Mouse (Mus musculus) hindbrain, embryonic 10.5 days (tissue): ENCODE results near the gene Art3. TPM values are rescaled to one million over a fixed set of nuclear protein-coding genes. Genes with fewer than 3 reads are reported as not detected.
"Not testable (repeated sequence)": the region's sequence is repeated elsewhere in the genome, so short reads cannot be mapped to it uniquely, and the experiment has no call there.

Experiments used
- DNase-seq: peaks from one replicate; pipeline ENCODE4 v3.0.0-alpha.2; 2017; ENCODE audit warnings: low spot score
- H3K27ac ChIP-seq: fragments of 300-500 bp; sonication (generic); 2 replicates; pipeline ENCODE4 v1.5.1; 2016; ENCODE audit warnings: mild to moderate bottlenecking, moderate library complexity
- H3K27me3 ChIP-seq: fragments of 300-500 bp; sonication (generic); 2 replicates; pipeline ENCODE4 v1.6.1; 2016; ENCODE audit warnings: mild to moderate bottlenecking; ENCODE audit not compliant: poor library complexity, insufficient read depth, severe bottlenecking
- H3K36me3 ChIP-seq: fragments of 300-500 bp; sonication (generic); 2 replicates; pipeline ENCODE4 v1.6.1; 2016; ENCODE audit warnings: mild to moderate bottlenecking, moderate library complexity
- H3K4me1 ChIP-seq: fragments of 300-500 bp; sonication (generic); replicated peaks from 2 replicates; pipeline ENCODE4 v1.6.1; 2016; ENCODE audit warnings: mild to moderate bottlenecking
- H3K4me3 ChIP-seq: fragments of 300-500 bp; sonication (generic); 2 replicates; pipeline ENCODE4 v1.5.1; 2016; ENCODE audit warnings: mild to moderate bottlenecking, moderate library complexity
- H3K9me3 ChIP-seq: fragments of 300-500 bp; sonication (generic); 2 replicates; pipeline ENCODE4 v1.6.1; 2016; ENCODE audit warnings: mild to moderate bottlenecking, moderate library complexity
- WGBS: fragments of 180-500 bp; shearing (Covaris S2); methylation state at CpG from one replicate; pipeline ENCODE4 v1.1.7; 2016; 5-methylcytosine and 5-hydroxymethylcytosine counted together
- polyA plus RNA-seq: library from polyadenylated mRNA; unstranded; fragments of >200 nt; fragmentation: Nextera tagmentation; extraction: Ambion mirVana; gene quantifications from 2 replicates; pipeline ENCODE4 v1.2.1, GENCODE M21; 2016

The Art3 gene
- polyA plus RNA-seq, 1 experiment from 2014 or later, result 2.7 TPM

DNA sequence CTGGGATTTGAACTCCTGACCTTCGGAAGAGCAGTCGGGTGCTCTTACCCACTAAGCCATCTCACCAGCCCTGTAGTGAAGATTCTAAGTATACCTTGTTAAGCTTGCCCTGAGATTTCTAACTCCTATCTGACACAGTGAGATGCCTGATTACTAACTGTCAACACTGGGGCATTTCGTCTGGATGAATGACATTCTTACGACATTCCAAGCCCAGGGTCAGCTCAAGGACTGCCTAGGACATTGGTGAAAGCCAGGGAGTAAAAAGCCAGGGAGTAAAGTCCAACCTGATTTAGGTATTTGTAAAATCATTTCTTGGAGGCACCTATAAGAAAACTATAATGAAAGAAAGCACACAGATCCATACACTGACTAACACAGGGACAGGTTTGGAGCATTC, 21.1 kb downstream of the Art3 start:
- not testable (repeated sequence) for H3K27ac ChIP-seq, H3K36me3 ChIP-seq, H3K9me3 ChIP-seq, H3K4me3 ChIP-seq, DNase-seq, H3K4me1 ChIP-seq
- WGBS, result 74% methylated on average over 4 of the region's 4 CpGs
- peaks cover 15% of the 10 kb centered on the region for H3K27me3 ChIP-seq

DNA sequence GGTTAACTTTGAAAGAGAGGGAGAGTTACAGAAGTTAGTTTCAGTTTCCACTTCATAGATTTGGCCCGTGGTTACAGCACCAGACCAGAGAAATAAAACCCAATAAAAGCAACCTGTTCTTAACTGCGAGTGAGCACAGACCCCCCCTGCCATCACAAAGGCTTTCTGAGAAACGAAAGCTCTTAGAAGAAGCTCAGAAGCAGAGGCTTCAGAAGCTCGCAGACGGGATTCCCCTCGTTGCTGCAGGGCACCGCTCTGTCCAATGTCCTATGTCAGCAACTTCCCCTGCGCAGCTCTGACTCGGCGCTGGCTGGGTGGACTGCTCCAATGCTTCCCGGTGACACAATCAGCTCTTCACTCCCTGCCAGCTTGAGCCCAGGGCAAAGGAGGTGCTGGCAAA, 21.9 kb downstream of the Art3 start:
- H3K4me3 ChIP-seq, result no peak overlapping the region
- 65% methylated on average over 11 of the region's 11 CpGs for WGBS
- no peak overlapping the region for H3K27ac ChIP-seq
- H3K36me3 ChIP-seq, result no peaks in the 10 kb centered on the region
- no peak for DNase-seq
- H3K27me3 ChIP-seq, result peaks cover 7% of the 10 kb centered on the region
- peaks cover 8% of the 10 kb centered on the region; the same call in 1 of the 2 replicates for H3K4me1 ChIP-seq
- H3K9me3 ChIP-seq, result no peaks in the 10 kb centered on the region

DNA sequence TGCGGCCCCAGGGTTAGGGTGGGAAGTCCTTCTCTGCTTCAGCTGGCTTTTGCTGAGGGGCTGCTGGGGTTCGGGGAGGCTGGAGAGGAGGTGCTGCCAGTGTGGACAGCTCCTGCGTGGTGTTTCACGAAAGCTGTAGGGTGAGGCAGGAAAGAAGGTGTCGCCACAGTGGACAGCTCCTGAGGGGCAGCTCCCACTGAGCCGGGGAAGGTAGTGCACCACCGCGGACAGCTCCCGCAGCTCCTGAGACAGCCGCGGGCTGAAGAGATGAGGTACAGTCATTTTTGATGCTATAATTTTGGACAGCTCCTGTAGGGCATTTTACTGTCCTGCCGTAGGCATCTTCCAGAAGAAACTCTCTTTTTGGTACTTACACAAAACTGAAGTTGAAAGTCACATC, 26.4 kb downstream of the Art3 start:
- no peak for DNase-seq
- Histone ChIP-seq H3K9me3 (no peaks in the 10 kb centered on the region), H3K4me3 (no peak overlapping the region), H3K36me3 (no peaks in the 10 kb centered on the region), H3K27me3 (no peaks in the 10 kb centered on the region), H3K4me1 (peaks cover 5% of the 10 kb centered on the region; the same call in 1 of the 2 replicates), H3K27ac (no peak overlapping the region)
- 55% methylated on average over 12 of the region's 12 CpGs for WGBS

DNA sequence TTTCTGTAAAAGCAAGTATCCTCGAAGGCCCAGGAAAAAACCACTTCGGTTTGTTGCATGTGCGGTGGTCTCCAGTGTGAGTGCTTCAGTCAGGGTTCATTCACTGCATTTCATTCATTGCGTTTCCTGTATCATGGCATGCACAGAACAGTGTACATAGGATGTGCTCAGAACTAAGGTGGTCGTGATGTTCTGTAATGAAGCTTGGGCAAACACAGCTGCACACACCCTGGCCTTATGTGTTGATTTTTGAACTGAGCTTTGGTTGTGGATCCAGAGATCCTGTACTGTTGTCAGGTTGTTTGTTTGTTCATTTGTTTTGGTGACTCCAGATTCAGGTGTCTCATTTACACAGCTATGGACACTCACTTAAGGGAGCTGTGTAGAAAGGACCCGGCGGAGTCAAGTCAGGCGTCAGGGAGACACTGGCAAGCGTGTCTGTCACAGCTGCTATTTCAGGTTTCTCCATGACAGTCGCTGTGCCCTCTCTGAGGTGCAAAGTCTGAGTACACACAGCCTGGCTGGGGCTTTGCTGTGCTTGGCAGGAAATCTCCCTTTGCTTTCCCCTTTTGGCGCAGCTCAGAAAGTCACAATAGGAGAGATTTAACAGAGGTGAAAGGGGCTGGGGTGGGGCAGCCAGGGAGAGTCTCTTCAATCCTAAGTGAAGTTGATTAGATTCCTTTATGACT, 27.3 kb downstream of the Art3 start:
- no peaks in the 10 kb centered on the region for H3K27me3 ChIP-seq
- 80% methylated on average over 11 of the region's 11 CpGs for WGBS
- no peaks in the 10 kb centered on the region for H3K36me3 ChIP-seq
- H3K9me3 ChIP-seq, result no peaks in the 10 kb centered on the region
- H3K4me1 ChIP-seq, result peaks cover 5% of the 10 kb centered on the region; the same call in 1 of the 2 replicates
- no peak overlapping the region for H3K27ac ChIP-seq
- DNase-seq, result no peak
- no peak overlapping the region for H3K4me3 ChIP-seq

DNA sequence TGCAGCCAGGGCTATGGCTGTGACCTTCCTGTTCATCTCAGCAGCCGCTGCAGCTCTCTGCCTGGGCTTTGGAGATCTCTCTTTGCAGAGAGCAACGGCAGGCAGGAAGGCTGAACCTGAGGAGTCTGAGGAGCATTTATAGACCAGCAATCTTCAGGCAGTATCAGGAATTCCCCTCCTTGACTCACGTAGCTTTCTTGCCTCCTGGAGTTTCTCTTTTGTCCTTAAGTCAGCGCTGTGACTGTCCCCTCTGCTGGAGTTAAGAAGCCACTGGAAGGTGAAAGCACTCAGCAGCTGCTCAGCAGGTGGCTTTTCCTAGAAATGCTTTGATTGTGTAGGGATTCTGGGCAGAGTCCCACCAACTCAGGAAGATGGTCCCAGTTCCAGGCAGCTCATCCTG, 31.6 kb downstream of the Art3 start:
- H3K27ac ChIP-seq, result no peak overlapping the region
- no peaks in the 10 kb centered on the region for H3K36me3 ChIP-seq
- H3K4me1 ChIP-seq, result peaks cover 5% of the 10 kb centered on the region; the same call in 1 of the 2 replicates
- WGBS, result 7% methylated on average over 4 of the region's 4 CpGs
- no peaks in the 10 kb centered on the region for H3K9me3 ChIP-seq
- no peak overlapping the region for H3K4me3 ChIP-seq
- no peaks in the 10 kb centered on the region for H3K27me3 ChIP-seq
- no peak for DNase-seq

DNA sequence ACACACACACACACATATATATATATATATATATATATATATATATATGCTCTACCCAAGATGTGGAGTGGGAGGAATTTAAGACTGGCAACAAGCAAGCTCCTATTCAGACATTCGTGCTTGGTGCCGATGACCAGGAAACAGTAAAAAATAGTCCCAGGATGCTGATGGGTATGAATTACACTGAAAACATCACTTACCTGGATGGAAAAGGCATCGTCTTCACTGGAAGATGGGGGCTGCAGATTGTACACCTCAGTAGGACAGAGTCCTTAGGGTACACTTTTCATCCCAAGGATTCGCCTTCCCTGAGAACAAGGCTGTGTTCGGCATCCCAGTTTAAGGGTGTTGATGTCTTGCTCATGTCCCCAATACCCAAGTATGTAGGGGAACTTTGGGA, 32.4 kb downstream of the Art3 start:
- H3K27ac ChIP-seq, result no peak overlapping the region
- H3K4me3 ChIP-seq, result no peak overlapping the region
- H3K4me1 ChIP-seq, result peaks cover 5% of the 10 kb centered on the region; the same call in 1 of the 2 replicates
- DNase-seq, result no peak
- H3K27me3 ChIP-seq, result no peaks in the 10 kb centered on the region
- H3K9me3 ChIP-seq, result no peaks in the 10 kb centered on the region
- WGBS, result 90% methylated on average over 5 of the region's 5 CpGs
- no peaks in the 10 kb centered on the region for H3K36me3 ChIP-seq

DNA sequence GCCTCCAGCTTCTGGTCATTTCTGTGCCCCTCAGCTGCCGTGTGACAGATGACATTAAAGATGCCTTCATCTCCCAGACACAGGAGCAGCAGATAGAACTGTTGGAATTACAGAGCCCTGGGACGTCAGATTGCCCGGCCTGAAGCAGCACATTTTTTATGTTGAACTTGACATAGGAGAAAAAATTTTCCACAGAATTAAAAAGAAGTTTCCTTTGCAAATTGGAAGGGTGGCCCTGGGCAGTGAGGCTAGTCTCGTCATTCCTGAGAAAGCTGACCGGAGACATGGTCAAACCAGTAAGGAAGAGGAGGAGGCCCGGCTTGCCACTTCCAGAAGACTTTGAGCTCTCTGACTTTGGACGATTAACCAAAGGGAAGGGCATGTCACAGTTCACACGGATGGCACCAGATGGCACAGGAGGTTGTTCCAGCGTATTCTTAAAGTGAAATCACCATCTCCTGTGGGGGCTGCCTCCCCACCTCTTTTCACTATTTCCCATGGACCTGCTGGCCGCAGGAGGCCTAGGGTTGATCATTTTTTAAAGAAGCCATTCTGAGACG, 33.6 kb downstream of the Art3 start:
- Histone ChIP-seq H3K4me3 (no peak overlapping the region), H3K9me3 (no peaks in the 10 kb centered on the region), H3K4me1 (peaks cover 5% of the 10 kb centered on the region; the same call in 1 of the 2 replicates), H3K27me3 (no peaks in the 10 kb centered on the region), H3K27ac (no peak overlapping the region), H3K36me3 (no peaks in the 10 kb centered on the region)
- WGBS, result 79% methylated on average over 11 of the region's 11 CpGs
- no peak for DNase-seq

DNA sequence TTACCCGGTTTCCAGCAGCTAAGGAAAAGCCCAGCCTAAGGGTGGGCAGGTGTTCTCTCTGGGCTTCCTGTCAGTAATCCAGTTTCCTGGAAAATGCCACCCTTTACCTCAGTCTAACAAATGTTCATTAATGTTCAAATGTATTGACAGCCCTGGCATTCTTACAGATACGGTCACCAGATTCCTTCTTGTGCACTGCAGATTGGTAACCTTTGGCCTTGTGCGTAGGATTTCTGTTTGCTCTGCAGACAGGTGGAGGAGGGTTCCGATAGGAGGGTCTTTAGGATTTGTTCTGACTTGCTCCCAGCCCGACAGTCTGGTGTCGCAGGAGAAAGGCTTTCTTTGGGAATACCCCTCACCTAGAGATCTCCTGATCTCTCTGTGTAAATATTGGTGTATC, 34.9 kb downstream of the Art3 start:
- H3K4me3 ChIP-seq, result no peak overlapping the region
- peaks cover 9% of the 10 kb centered on the region; the same call in 1 of the 2 replicates for H3K4me1 ChIP-seq
- no peaks in the 10 kb centered on the region for H3K36me3 ChIP-seq
- no peaks in the 10 kb centered on the region for H3K9me3 ChIP-seq
- WGBS, result 80% methylated on average over 6 of the region's 6 CpGs
- no peak overlapping the region for H3K27ac ChIP-seq
- DNase-seq, result no peak
- H3K27me3 ChIP-seq, result no peaks in the 10 kb centered on the region

DNA sequence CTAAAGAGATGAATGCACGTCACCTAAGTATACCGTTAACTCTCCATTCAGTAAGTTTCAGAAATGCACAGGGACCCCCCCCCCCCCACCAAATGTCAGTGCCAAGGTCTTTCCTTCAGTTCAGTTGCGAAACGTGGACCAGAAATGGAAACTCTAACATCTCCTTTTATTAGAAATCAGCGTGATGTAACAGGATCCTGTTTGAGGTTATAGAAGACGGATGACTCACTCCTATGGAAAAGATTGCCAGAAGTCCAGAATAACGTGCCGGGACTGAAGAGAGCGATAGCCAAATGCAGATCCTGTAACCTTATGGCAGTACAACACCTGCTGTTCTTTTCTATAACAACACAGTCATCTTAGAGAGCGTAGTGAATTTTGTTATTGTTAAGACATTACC, 36.8 kb downstream of the Art3 start:
- Histone ChIP-seq H3K36me3 (no peaks in the 10 kb centered on the region), H3K4me3 (no peak overlapping the region), H3K9me3 (no peaks in the 10 kb centered on the region), H3K27me3 (no peaks in the 10 kb centered on the region), H3K27ac (no peak overlapping the region), H3K4me1 (peaks cover 5% of the 10 kb centered on the region; the same call in 1 of the 2 replicates)
- 85% methylated on average over 10 of the region's 10 CpGs for WGBS
- no peak for DNase-seq

DNA sequence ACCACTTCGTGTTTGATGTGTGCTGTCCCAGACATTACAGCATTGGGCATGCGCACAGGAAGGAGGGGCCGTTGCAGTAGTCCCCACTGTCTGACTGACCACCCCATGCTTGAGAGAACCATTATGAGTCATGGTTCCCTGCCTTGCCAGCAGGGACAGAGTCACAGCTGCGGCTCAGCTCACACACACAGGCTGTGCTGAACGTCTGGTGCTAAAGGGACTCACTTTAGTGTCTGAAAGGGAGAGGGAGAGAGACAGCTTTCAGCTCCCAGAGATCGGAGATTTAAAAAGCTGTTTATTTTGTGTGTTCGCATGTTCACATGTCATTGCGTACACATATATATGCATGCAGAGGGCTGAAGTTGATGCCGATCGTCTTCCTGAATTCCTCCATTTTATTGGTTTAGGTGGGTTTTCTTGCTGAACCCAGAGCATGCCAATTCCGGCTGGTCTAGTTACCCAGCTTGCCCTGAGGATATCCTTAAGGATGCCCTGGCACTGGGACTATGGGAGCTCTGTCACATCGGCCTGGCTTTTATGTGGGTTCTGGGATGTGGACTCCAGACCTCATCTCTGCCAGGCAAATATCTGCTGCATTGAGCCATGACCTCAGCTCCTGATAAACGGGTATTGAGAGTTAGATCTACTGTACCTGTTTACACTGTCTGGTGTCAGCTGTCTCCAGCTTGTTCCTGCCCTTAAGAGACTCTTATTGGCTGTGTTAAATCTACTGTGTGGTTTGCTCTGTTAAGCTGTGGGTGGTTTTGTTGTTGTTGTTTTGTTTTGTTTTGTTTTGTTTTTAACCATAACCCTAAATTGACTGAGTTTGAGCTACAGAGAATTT, 37.7 kb downstream of the Art3 start:
- H3K9me3 ChIP-seq, result no peaks in the 10 kb centered on the region
- H3K27ac ChIP-seq, result peak overlapping the region; percentile 35; the same call in 1 of the 2 replicates
- H3K4me1 ChIP-seq, result 0 out of 2 replicates have a peak, but pooled peaks cover 5% of the 10 kb centered on the region
- WGBS, result 76% methylated on average over 13 of the region's 13 CpGs
- no peaks in the 10 kb centered on the region for H3K36me3 ChIP-seq
- DNase-seq, result no peak
- H3K4me3 ChIP-seq, result no peak overlapping the region
- no peaks in the 10 kb centered on the region for H3K27me3 ChIP-seq

DNA sequence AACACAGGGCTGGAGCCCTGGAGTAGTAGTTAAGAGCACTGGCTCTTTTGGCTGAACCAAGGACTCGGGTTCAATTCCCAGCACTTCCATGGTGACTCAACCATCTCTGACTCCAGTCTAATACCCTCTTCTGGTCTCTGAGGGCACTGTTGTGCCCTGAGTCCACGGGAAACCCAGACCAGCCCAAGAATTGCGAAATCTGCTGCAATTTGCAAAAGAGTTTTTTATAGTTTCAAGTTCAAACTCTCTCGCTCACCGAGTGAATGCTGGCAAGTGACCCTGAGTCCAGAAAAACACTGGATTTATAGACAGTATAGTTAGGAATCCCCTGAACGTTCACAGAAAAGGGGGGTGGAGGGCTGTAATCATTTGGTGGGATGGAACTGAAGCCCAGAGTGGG, 38.8 kb downstream of the Art3 start:
- 87% methylated on average over 6 of the region's 6 CpGs for WGBS
- Histone ChIP-seq H3K9me3 (no peaks in the 10 kb centered on the region), H3K36me3 (no peaks in the 10 kb centered on the region), H3K27ac (no peak overlapping the region), H3K27me3 (no peaks in the 10 kb centered on the region), H3K4me3 (no peak overlapping the region), H3K4me1 (0 out of 2 replicates have a peak, but pooled peaks cover 5% of the 10 kb centered on the region)
- DNase-seq, result no peak

DNA sequence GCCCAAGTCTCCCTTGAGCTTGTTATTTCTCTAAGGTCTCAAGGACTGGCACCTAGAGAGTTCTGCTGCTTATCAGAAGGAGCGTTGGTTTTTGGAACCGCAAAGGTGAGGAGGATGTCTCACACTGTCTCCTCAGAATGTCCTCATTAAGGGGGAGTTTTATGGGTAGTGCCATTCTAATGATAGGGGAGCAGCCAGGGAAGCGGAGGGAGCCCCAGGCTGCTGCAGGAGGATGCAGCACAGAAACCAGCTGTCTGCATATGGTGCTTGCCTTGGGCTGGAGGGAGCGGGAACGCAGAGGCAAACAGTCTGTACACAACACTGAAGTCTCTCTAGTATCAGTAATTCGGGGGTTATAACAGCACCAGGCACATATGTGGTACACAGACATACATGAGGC, 39.3 kb downstream of the Art3 start:
- Histone ChIP-seq H3K4me1 (0 out of 2 replicates have a peak, but pooled peaks cover 7% of the 10 kb centered on the region), H3K9me3 (no peaks in the 10 kb centered on the region), H3K27me3 (no peaks in the 10 kb centered on the region), H3K4me3 (no peak overlapping the region), H3K36me3 (no peaks in the 10 kb centered on the region), H3K27ac (0 out of 2 replicates have a peak overlapping the region, but pooled peaks have one; percentile 23)
- WGBS, result 89% methylated on average over 6 of the region's 6 CpGs
- DNase-seq, result no peak
